Mouse (Mus musculus) inflammation-experienced regulatory T-cells, adult 6 months (primary cell): Measurements from ENCODE around the gene Gm5136. TPM values are rescaled to one million over a fixed set of nuclear protein-coding genes. Genes with fewer than 3 reads are reported as not detected.

ENCODE experiments used
- ATAC-seq: one replicate; pipeline ENCODE4 v1.8.0; 2017
- polyA plus RNA-seq, 3 experiments: library from polyadenylated mRNA; unstranded; fragments of 100-300 nt; shearing (Covaris generic); gene quantifications; one replicate each; pipeline ENCODE4 v1.2.1; 2017

The Gm5136 gene
- polyA plus RNA-seq = not detected

DNA sequence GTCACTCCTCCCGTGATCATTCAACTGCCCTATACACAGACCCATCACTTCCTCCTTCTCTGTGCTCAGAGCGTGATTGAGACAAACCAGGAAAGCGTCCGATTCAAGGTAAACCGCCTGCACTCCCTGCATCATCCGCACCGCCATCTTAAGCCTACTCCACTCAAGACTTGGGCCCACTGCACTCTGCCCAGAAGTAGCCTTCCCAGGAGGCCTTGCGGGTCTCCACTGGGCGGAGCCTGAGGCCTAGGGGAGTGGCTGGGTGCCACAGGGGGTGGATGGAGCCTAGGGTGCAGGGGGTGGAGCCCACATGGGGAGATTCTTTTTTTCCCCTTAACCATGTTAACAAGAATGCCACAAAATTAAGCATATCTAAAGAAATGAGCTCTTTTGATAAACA lies at the start of gene Gm5136:
Gene Gm5136, minus strand, starts transcription at position 215 of the 400 bp plus-strand sequence.
- ATAC-seq = no peak

DNA sequence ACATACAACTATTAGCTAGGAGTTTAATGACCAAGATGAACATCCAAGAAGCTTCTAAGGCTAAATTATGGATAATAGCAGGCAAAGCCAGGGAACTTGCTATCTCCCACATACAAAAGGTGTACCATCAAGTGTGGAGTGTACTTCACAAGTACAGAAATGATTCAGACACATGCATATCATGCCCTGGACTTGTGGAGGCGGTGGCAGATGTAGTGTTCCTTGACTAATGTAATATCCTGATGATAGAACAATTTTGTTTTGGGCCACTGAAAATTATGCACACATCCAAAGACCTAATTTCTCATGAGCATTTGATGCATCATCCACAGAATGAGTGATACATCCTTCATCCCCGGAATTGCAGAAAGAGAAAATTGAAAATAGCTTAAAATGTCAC lies 43.8 kb upstream of the Gm5136 start:
- no peak for ATAC-seq

DNA sequence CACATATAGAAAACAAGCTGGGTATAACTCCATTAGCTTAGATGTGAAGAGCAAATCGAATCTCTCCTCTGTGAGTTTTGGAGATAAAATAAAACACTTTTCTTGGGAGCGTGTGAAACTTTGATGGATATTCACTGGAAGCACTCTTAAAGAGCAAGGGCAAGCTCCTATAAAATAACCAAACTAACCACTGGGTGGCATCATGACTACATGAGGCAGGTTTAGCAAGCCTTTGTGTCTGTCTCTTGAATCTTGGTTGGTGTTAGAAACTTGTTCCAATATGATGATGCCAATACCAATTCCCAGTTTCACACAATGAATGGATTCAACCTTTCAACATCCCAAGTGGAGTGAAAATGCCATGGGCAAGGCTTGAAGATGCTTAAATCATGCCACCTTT lies 34.0 kb upstream of the Gm5136 start:
- ATAC-seq = no peak

DNA sequence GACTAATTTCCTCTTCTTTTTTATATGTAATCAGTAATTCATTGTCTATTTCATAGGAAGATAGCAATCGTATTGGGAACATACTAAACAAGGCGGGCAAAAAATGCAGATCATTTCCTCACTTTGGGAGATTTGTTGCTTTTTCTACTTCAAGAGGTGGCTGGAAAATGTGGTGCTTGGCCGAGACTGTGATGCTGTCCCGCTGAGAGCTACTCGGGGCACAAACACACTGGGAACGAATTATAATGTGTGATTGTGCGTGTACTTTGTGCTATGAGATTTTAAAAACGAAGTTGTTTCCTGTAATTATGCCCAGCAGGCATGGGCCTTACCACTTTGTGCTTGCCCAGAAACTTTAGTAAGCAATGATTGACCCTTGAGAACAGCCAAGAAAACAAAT lies 29.0 kb upstream of the Gm5136 start:
- no peak for ATAC-seq

DNA sequence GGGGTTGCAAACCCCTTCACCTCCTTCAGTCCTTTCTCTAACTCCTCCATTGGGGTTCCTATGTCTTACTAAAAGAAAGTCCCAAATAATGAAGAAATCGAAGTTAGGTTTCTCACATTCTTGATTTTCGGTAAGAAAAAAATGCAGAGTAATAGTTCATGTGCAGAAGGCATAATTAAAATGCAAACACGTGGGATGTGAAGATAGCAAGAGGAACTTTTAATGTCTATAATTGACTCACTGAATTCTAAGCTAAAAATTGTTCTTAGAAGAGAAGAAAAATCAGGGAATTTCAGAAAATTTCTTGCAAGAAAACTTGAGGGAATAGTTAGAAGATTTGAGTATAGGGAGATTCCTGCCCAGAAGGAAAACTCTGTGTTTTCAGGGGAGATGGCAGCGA lies 26.4 kb upstream of the Gm5136 start:
- no peak for ATAC-seq

DNA sequence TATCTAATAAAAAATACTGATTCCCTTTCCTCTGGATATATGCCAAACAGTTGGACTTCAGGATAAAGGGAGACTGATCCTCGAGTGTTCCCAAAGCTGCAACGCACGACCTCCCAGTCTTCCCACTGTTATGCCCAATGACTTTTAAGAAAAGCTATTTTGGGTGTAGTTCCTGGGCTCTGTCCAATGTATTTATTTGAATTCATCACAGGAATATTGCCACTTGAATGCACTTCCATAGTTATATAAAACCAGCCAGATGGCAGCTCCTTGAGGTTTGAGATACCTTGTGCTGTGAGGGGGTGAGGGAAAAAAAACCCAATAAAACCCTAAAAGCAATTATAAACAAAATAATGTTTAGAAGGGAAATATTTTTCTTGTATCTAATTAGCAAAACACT lies 24.9 kb upstream of the Gm5136 start:
- ATAC-seq = no peak

DNA sequence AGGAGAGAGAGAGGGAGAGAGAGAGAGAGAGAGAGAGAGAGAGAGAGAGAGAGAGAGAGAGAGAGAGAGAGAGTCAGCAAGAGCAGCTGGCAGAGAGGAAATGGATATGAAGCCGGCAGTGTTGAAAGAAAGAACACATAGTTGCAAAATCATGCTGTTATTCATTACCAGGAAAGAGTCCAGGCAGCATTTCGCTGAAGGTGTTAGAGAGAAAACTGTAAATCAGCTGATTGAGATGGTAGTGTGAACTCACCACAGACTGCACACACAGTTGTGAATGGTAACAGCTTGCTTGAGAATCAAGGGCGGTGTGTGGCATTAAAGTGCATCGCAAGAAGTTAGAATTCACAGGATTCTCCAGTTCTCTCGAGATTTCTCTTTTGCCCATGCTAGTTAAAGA lies 10.6 kb upstream of the Gm5136 start:
- no peak for ATAC-seq

DNA sequence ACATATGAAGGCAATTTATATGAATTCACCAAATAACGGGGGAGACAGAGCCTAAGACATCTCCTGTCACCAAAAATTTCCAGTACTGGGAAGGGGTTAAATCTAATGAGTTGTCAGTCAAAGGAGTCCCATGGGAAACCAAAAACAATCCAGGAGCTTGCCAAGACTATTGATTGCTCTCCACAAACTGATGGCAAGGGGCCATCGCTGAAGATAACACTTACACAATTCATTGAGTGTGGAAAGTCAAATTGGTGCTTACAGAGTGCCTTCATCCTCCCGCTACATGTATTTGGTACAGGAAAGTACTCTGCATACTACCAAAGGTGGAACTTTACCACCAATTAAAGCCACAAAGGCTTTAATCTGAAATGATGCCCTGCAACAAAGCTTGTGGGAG lies 5.7 kb upstream of the Gm5136 start:
- ATAC-seq = no peak

DNA sequence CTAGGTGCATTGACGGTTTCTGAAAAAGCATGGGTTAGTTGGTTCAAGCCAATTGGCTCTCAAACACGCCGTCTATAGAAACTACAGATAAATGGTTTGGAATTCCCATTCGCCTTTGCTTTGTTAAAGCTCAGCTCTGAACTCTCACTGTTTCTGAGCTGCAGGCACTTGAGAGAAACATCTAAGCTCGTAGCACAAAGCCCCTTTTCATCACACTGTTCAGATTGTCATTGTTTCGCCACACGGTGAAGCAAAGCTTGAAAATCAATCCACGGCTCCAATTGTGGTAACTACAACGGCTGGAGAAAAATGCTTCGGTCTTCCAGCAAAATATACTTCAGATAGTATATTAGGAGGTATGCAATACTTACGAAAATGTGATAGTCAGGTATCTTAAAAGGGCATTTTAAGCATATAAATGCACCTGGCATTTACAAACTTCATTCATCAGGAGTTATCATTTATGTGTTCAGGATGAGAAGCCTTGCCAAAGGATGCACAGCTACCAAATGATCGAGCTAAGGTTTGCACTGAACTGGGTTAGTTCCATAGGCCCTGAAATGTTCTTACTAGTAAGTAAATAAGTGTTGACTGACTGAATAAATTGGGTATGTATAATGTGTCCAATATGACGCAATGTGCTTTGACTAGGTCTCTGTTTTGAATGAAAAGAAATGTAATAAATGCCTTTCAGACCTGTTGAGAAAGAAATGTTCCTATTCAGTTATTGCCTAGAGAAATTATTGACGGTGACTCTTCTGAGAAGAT lies 1.6 kb upstream of the Gm5136 start:
- no peak for ATAC-seq

DNA sequence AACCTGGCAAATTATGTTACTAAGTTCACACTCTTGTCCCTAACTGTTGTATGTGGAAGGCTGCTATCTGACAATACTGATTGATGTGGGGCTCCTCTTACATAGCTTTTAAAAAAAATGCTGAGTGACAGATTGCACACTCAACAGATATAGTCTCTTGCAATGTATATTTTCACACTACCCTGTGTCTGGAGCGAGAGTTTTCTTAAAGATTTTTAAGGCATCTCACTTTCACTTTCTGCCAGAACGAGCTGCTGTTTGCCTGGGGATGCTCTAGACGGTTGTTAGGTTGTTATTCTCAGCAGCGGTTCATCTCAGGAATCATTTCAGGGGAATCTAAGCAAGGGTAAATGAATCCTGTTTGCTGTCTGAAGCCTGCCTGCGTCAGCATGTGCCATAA lies 2.9 kb downstream of the Gm5136 start:
- ATAC-seq = no peak

DNA sequence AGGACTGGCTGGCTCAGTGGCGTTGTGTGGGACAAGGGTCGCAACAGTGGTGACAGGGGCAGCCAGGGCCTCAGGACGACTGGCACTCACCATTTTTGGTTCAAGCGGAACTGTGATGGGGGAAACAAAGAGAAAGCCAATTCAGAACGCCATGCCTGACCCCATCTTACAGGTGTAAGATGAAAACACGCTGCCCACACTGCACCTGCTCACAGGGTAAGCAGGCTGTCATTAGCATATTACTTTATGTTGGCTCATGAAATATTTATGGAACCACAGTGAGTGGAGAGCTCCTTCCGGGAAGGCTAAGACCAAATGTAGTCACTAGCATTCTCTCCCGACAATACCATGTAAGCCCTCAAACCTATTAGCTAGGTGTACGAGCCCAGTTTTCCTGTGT lies 9.0 kb downstream of the Gm5136 start:
- ATAC-seq = no peak

DNA sequence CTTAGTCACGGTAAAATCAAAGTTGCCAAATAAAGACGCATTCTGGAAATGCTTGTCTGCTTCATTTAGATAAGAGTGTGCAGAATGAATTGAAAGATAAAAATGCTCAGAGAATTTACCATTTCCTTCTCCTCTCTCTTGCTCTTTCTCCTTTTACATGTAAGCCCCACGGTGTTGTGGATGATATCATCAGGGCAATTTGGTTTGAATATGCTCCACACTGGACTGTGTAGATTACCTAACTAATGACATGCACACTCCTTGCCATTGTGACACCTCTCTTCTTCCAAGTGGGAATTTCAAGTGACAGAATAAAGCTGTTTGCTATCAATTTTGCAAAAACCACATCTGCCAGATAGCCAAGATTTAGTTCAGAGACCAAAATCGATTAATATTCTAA lies 13.3 kb downstream of the Gm5136 start:
- ATAC-seq = no peak

DNA sequence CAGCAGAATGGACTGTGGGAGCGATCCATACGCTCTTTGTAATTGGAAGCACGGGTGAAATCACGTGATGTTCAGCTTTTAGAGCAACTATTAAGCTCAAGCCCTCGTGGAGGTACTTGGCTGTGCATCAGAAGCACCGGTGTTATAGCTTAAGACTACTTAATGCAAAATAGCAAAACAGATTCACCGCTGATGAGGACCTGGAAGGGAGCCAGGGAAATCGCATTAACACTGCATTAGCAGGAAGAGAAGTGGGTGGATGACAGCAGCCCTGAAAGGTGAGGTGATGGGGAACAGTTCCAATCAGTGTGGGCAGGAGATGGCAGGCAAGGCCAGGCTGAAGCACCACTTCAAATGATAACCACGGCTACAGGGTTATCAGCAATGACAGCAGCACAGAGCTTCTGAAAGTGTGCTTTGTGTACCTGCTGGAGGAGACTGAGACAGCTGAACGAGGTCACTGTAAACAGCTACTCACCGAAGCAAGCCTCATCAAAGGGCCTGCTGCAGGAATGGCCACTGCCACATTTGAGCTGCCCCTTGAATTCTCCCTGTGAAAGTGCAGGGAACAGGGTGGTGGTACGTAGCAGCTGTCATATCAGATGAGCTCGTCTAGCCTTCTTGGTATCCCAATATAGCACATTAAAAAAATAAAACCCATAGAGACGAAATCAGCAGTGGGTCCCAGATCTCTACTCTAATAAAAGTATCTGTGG lies 20.1 kb downstream of the Gm5136 start:
- no peak for ATAC-seq

DNA sequence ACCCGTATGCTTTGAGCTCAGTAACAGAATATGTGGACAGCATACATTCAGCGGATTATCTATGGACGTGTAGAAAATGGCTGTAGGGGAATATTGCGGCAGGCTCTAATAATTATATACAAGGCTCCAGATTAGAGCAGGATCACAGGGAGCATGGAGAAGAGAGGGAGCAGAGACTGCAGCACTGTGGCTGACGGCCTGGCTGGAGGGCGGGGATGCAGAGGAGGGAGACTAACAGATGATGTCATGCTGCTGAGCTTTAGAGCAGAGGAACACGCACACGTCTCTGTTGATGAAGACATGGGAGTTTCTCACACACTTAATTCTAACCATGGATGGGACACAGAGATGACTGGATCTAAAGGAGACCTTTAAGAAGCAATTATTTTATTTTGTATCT lies 22.9 kb downstream of the Gm5136 start:
- ATAC-seq = no peak

DNA sequence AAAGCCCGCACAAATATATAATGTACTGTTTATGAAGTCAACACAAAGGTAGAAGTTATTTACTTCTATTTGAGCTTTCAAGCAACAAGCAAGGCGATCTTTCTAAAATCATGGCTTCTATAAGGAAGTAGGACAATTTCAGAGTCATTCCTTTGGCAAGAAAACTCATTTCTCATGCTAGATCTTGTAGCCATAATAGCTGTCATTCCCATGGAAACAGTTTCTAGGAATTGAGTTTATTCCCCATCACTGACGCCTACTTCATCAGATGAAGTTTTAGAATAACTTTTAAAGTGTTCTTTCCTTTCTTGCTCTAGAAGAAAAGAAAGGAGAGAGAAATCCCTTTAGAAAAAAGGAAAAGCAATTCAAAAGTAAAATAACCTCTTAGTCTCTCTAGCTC lies 31.0 kb downstream of the Gm5136 start:
- ATAC-seq = no peak

DNA sequence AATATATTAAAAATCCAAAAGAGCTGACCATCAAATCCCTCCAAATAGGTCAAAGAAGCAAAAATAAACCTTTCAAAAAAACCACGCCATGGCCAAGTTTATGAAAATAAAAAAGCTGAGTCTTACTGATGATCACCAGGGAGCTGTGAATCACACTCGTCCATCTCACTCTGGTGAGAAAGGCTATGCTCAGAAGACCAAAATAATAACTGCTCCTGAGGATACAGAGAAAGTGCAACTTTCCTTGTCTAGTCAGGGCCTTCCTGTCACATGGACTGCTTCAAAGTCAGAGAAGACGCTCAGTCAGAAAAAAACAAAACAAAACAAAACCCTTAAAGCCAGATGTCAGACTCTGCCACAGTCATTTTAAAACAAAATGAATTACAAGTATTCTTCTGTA lies 39.7 kb downstream of the Gm5136 start:
- ATAC-seq = no peak

DNA sequence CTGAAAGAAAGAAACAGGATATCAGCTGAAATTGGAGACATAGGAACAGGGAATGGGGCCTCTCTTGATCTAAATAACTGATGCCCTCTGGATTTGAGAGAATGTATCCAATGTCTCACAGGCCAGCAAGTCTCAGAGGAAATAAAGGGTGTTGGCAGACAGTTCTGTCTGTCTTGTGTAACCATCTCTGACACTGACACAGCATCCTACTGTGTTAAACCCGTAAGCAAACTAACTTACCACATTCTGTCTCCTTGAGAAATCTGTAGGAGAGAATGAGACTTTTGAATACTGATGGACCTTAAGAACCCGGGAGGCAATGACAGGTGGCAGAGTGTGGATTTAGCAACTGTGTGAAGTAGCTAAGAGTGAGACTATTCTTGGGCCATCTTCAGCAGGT lies 41.7 kb downstream of the Gm5136 start:
- no peak for ATAC-seq

DNA sequence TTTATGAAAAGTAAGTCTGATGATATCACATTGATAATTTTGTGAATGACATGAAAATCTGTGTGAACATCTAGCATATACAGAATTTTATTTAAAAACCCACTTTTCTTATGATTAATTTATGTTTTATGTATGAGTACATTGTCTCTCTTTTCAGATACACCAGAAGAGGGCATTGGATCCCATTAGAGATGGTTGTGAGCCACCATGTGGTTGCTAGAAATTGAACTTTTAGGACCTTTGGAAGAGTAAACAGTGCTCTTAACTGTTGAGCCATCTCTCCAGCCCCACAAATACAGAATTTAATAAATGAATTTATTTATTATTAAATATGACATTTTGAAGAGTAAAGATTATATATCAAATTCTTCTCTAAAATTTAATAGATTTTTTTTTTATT lies 42.3 kb downstream of the Gm5136 start:
- no peak for ATAC-seq

DNA sequence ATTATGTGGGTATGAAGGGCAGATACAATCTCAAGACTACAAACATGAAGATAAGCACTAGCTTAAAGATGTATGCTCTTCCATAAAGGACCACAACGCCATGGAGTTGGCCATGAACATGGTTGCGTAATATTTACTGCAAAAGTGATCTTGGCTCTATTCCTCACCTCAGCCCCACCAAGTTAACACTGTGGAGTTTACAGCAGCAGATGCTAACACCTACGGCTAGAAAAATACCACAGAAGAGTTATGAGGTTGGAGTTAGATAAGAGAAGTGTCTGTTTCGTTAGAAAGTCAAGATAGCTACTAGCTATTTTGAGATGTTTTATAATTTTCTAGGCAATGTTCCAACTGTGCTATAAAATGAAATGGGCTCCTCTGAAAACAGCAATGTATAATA lies 43.1 kb downstream of the Gm5136 start:
- ATAC-seq = no peak

DNA sequence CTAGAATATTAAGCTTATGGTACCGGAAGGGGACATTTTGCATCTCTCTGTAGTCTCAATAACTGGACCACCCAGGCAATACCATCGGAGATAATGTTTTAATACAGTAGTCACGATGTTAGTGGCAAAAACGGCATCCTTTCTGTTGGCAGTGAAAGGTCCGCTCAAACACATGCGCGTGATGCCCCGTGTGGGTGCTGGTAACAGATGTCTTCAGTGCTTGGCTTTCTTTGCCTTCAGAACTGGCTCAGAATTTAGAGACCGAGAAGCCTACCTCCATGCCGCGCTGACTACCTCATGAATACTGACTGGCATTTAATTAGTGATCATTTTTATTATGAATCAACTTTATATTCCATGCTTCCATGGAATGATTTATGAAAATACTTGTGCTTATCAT lies 44.9 kb downstream of the Gm5136 start:
- no peak for ATAC-seq

DNA sequence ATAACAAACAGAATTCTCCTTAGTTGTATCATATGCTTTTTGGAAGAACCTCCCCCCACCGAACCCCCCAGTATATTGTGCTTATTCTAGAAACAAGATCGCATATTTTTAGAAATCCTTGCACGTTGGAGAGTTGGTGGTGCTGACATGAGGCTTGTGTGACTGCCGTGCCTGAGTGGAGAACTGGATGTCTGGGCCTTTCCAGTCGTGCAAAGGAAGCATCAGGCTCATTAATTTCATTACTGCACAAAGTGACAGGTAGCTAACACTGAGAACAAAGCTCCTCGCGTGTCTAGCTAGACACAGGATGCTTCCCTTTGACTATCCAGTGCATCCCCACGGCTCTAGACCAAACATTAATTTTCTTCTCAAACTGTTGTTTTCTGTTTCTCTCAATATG lies 47.1 kb downstream of the Gm5136 start:
- ATAC-seq = no peak

DNA sequence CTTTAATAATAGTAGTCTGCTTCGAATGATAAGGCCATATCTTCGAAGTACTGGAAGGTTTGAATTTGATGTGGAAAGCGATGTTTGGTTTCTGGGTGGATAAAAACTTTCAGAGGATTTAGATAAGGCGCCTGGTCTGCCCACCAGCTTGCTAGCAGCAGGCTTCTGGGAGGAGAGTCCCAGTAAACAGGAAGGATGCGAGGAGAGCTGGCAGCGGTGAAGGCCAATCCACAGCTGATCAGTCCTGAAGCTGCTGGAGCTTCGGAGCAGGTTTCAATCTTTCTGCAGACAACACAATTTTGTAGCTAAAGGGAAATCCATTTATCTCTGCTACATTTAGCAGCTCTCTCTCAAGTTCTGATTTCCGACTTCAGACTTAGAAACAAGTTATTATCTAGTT lies 47.9 kb downstream of the Gm5136 start:
- no peak for ATAC-seq

DNA sequence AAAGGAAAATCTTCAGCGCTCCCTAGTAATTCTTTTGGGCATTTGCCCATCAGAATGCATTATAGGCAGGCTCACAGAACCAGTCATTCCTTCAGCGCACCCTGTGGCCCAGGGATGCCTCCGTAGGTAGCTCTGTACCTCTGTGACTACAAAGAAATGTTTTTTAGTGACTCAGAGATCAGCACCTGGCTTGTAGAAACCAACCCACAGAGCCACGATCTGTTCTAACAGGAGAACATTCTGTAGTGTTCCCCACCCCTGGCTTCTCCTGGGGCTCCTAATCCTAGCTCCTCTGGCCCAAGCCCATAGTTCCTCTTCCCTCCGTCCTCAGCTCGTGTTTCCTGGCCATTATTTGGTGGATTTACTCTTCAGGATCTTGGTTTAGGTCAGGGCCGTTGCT lies 50.8 kb downstream of the Gm5136 start:
- no peak for ATAC-seq
